Mouse (Mus musculus) lung, postnatal 14 days (tissue): ENCODE measurements at regions not wholly inside any gene's neighbourhood (a gene's known extent, or its start where the extent isn't known, plus 50 kb on each side); places are given as distances from the start of the nearest gene placed in this dataset.
A peak's percentile ranks its signal among the peaks of the same experiment; 100 is the strongest.

Source experiments
- DNase-seq: peaks from one replicate; pipeline ENCODE4 v3.0.0; 2021

DNA sequence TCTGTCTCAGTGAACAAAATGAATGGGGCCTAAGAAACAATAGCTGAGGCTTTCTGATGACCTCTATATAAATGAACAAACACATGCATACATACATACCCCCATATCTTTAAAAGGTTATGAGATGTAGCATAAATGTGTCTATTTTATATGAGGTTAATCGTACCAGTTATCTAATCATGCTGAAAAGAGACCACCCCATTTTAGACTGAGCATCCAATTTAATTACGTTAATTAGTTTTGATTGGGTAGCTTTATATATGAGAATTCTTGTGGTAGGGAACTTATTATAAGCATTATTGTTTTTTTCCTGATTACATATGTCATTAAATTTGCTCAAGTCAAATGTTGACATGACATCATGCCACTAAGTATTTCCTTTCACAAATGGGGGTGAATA, 728.0 kb downstream of the Epha4 start:
- DNase-seq = no peak

DNA sequence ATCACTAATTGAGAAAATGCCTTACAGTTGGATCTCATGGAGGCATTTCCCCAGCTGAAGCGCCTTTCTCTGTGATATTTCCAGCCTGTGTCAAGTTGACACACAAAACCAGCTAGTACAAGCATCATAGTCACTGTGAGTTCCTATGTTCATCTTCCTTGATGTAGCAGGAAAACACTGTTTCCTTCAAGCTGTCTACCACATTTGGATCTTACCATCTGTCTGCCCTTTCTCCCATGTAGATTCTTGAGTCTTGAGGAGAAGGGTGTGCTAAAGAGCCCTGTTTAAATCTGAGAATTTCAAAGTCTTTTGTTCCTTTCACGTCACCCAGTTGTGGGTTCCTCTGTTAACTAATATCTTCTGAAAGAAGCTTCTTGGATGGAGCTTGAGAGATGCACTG, 721.5 kb downstream of the Epha4 start:
- DNase-seq = no peak

DNA sequence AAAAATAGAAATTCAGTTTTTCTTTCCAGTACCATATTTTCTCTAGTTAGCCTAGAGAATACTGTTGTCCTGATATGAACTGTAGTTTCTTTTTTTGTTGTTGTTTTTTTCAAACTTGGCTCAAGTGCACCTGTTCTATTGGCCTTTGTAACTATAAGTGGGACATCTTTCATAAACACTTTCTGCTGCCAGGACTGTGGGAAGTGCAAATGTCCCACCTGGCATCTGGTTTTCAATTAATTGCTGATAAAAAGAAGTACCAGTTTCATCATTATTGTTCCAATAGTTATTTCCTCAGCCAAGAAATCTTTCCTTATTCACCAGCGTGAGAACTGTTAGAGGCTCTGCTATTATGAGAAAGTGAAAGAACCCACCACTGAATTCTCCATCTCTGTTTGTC, 695.0 kb downstream of the Epha4 start:
- DNase-seq = no peak

DNA sequence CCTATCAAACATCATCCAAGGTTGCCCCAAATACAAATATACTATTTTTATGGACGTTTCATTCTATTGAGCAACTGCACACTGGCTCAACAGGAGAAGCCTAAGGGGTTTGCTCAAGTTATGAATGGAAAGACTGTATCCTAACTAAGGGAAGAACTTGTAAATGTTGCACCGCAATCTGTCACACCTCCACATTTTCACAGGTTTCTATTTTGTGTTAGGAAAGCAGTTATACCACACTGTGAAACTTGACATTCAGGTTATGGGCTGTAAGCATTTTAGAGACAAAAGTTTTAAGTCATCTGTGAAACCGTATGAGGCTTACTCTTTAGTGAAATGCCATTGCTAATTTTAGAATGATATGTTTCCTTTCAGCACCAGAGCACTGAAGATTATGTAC, 693.3 kb downstream of the Epha4 start:
- no peak for DNase-seq

GRCm38 (mm10) chr1:76829690-76830089, 685.2 kb downstream of the Epha4 start:
- no peak for DNase-seq

DNA sequence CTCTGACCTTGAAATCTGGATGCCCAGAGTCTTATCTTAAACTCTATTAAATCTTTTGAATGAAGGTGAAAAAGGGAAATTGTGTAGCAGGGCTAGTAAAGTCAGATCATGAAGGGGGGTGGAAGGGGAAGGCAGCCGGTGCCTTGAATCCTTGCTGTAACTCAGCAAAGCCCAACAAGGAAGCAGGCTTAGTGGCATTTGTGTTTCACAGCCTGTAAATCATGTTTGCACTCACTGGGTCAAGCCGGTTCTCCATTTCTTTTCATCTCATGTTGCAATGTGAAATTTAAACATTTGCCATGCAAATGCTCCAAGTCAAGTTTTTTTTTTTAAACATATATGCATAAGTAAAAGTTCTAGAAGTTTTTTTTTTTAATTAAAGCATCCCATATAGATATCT, 682.6 kb downstream of the Epha4 start:
- DNase-seq = no peak

DNA sequence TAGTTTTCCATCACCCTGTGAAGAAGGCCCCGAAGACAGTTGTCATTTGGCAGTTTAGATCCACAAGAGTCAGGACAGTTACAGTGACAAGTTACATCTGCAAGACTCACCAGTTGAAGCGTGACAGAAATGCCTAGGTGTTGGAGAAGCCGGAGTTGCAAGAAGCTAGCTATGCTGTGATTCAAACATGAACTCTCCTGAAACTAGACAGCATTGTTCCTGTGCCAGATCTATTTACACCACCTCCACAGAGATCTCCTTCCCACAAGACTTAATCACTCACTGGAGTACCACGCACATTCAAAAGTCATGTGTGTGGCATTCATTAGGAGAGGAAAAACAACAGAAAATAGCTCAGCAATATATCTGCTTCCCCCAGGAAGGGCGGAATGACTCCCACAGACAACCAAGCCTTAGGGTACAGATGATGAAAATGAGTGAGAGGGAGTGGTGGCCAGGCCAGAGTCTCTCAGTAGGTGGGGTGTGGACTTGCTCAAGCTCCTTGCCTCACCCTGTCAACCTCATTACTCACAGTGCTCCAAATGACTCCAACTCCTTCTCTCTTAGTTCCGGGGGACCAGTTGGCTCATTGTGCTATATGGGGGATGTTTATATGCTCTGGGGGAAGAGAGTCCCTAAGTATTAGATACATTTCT, 679.7 kb downstream of the Epha4 start:
- DNase-seq = no peak

DNA sequence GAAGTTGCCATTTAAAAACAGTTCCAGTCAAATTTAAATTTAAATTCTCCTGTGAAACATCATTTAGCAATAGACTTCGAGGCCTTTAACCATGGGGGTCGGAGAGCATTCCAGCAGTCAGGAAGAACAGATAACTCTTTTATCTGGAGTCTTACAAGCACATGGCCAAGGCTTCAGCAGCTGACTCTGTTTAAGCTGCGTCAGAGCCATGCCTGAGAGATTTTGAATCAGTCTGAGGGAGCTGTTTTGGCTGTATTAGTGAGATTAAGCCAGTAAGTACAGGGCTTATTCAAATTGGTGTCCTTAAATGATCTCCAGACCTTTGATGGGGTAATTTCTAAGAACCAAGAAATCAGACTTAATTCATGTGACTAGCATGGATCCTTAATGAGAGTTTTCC, 665.5 kb downstream of the Epha4 start:
- no peak for DNase-seq

- no peak for DNase-seq
Measured at GRCm38 (mm10) chr1:76866304-76866968, 648.5 kb downstream of the Epha4 start.

DNA sequence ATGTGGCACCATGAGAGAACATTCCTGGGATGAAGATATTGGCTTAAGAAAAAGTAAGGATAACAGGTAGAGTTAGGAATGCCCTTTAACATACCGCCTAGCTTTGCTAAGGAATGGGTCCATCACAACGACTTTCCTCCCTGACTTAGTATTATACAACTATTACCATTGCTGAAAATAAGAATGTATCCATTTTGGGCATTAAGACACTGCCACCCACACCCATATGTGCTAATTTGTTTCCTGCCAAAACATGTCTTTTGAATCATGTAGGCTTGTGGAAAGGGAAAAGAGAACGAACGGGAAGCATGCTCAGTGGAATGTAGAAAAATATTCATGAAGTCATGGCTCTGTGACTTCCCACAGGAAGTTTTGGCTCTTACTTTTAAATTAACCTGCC, 641.7 kb downstream of the Epha4 start:
- no peak for DNase-seq

DNA sequence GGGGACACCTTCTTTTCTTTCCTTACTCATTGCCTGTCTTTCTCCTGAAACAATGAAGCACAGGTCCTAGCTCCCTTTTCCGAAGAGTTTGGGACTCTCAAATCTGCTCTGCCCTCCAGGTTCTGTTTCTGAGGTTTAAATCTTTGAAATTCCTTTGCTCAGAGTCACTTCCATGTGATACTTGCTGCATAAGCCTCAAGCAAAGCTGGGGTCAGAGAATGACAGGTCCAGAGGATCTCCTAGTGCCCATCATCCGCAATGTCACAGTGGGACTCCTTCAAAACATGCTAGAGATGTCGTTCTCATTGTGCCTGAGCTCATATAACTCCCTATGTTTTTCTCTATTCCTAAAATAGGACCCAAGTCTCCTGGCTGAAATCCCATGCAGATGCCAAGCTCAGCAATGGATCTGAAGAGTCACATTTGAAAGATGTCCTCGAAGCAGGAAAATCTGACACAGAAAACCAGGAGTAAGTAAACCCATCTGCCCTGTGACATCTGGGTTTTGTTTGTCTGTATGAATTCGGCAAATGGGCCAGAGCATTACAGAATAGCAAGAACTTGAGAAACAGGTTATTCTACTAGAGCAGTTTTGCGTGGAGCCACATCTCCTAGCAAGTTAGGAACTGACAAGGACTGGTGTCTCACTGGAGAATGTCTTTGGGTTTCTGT, 634.6 kb downstream of the Epha4 start:
- no peak for DNase-seq

- no peak for DNase-seq
Measured at GRCm38 (mm10) chr1:76880783-76881145, 634.1 kb downstream of the Epha4 start.

DNA sequence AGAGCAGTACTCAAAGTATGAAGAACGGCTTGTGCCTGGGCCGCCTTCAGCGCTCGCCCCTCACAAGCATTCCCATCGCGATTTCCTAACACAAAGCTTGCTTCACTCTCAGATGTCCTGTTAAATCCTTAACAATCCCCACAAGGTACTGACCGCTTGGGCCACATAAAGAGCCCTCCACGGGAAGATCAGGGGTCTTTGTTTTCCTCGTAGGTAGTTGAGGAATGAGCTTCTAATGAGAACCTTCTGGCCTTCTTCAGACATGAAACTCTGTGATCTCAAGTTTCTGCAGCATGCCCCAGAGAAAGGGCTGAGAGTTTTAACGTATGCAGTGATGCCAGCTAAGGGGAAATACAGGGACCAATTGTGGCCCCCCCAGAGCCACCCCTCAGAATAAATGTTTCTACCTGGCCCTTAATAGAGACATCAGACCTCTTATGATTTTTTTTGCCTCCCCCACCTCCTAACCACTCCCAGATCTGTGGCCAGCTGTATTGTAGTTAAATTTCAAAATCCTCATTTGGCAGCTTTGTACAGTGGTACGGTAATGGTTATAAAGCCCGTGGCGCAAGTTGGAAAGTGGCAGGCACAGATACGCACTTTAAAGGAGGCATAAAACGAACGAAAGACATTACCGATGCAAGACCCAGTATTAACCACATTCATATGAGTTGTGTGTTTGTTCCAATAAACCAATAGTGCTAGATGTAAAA, 618.6 kb downstream of the Epha4 start:
- DNase-seq = no peak

DNA sequence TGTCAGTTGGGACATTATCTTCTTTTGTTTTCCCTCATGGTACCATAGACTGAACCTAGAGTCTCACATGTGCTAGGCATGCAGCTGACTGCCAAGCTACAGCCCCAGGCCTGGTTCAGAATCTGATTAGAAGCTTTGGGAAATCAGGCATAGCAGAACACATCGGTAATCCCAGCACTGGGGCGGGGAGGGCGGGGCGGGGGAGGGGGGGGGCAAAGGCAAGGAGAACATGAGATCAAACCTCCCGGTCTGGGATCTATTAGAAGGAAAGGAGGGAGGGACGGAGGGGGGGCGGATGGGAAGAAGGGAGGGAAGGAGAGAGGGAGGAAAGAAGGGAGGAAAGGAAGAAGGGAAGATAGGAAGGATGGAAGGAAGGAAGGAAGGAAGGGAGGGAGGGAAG, 617.5 kb downstream of the Epha4 start:
- no peak for DNase-seq

GRCm38 (mm10) chr1:76911472-76911871, 603.4 kb downstream of the Epha4 start:
- no peak for DNase-seq

- no peak for DNase-seq
Measured at GRCm38 (mm10) chr1:76919541-76919940, 595.3 kb downstream of the Epha4 start.

DNA sequence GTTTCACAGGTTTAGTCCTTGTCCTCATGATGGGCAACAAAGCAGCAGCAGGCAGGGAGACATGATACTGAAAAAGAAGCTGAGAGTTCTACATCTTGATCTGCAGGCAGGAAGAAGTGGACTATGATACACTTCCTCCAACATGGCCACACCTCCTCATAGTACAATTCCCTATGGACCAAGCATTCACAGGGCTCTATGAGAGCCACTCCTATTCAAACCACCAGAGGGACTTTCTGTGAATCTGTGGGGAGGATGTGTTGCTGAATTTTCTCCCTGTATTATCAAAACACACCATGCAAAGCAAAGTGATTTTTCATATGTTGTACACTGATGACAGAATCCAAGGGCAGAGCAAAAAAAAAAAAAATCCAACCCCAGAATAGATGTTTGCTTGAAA, 594.3 kb downstream of the Epha4 start:
- no peak for DNase-seq

DNA sequence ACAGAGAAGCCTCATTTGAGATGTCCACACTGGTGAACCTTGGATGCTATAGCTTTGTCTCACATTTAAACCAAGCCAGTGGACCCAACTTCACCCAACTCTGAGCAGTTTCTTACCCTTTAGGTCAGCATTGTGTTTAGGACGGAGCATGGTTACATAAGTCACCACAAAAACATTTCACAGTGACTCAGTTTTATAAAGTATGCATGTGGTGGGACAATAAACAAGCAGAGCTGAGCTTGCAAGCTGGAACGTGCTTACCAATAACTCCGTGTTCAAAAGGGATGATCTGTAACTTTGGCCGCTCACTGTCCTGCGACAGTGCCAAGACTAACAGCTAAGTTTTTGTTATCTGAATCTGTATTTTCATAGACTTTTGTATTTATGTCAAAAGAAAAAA, 587.8 kb downstream of the Epha4 start:
- DNase-seq = no peak

DNA sequence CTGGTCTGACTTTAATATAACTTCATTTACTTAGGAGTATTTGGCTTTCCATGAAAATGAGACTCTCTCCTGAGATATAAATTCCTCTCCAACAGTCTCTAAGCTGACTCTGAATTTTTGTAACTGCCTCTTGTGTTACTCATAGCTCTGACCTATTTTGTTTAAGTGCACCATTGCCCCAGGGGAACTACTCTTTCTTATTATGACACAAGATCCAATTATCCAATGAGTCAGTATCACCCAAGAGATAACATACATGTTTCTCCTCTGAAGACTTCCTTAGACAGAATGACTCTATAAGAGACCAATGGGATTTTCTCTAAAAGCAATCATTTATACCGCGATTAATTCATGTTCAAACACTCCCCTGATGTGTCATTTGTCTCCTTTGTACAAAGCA, 586.9 kb downstream of the Epha4 start:
- DNase-seq = no peak

DNA sequence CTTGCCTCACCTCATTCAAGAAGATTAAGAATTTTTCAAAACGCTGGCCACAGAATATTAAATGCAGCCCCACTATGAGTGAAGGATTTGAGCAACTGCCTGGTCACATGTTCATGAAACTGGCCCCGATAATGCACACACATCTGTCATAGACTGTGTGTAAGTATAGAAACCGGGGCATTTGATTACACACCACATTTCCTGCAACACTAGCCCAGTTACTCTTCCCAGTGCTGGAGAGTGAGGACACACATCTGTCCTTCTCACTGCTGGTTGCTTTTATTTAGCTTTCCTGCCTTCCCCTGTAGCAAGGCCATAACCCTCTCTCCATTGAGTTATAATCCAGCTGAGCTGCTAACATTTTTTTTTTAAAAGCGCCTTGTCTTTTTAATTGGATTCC, 581.4 kb downstream of the Epha4 start:
- no peak for DNase-seq

- DNase-seq = peak; percentile 68
Measured at GRCm38 (mm10) chr1:76942730-76943129, 572.2 kb downstream of the Epha4 start.

- DNase-seq = peak; percentile 3
Measured at GRCm38 (mm10) chr1:76944046-76944445, 570.8 kb downstream of the Epha4 start.

DNA sequence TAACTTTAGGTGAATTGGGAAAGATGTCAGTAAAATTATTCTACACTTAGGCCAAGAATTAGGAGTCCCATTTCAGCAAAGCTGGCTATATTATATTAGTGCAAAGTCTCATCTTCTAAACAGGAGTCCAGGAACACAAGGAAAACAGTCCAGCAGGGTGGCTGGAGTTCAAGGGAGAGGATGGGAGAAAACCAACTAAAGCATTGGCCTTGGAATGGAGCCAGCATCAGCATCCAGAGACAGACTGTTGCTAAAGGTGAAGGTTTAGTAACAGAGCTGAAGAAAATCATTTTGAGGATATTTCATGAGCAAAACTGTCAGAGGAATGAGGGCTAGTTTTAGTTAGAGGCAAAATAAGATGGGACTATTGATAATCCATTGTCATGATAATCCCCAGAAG, 559.9 kb downstream of the Epha4 start:
- DNase-seq = no peak

DNA sequence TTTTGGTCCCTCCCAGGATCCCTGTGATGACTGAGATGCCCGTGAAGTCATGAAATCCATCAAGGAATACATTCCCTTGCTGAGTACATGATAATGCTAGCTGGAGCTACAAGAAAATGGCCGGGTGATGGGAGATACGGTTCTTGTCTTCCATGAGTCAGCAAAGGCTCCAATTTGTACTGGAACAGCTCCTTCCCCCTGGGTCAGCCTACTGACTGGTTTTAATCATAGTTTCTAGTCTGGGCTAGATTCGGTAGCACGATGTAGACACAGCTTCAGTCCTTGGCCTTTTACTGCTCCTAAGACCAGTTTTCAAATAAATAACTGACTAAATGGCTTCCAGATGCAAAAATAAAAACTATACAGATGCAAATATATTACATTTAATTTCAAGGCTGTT, 557.5 kb downstream of the Epha4 start:
- DNase-seq = no peak
